Mouse (Mus musculus): Measurements from ENCODE around the gene Piezo1. TPM values are rescaled to one million over a fixed set of nuclear protein-coding genes. Genes with fewer than 3 reads are reported as not detected.

Piezo1 gene
- polyA plus RNA-seq, 1 experiment: 107 TPM

GRCm38 (mm10) chr8:122586749-122587148, 35.6 kb upstream of the Piezo1 start:
- TF ChIP-seq MYOD1 (IDR thresholded peaks at IDR 0.05; ENCODE audit: control insufficient read depth, insufficient read length, low read depth) (no peak), MAX (IDR thresholded peaks at IDR 0.05) (no peak), CTCF (IDR thresholded peaks at IDR 0.05; ENCODE audit: control insufficient read depth, insufficient read depth, insufficient read length) (no peak), FOSL1 (IDR thresholded peaks at IDR 0.05; ENCODE audit: insufficient read depth, low read length, poor library complexity, severe bottlenecking) (no peak), CEBPB (IDR thresholded peaks at IDR 0.05; ENCODE audit: low read depth) (no peak), MYOG (IDR thresholded peaks at IDR 0.05; ENCODE audit: control insufficient read depth, extremely low read depth, insufficient read length) (no peak)
- Histone ChIP-seq H3K27me3 (ENCODE audit: control insufficient read depth, insufficient read depth, insufficient read length) (no peaks in the 10 kb centered on the region), H3K36me3 (ENCODE audit: control insufficient read depth, insufficient read depth) (no peaks in the 10 kb centered on the region), H3ac (ENCODE audit: control insufficient read depth, insufficient read length, low read depth) (no peak overlapping the region), H3K79me3 (ENCODE audit: low read depth) (no peaks in the 10 kb centered on the region), H3K79me2 (ENCODE audit: control insufficient read depth, insufficient read depth) (no peaks in the 10 kb centered on the region), H3K4me3 (ENCODE audit: insufficient read depth, poor library complexity, severe bottlenecking) (no peak overlapping the region)

GRCm38 (mm10) chr8:122586171-122586570, 35.0 kb upstream of the Piezo1 start:
- H3K4me3 ChIP-seq (ENCODE audit: insufficient read depth, poor library complexity, severe bottlenecking): no peak overlapping the region
- H3K27me3 ChIP-seq (ENCODE audit: control insufficient read depth, insufficient read depth, insufficient read length): no peaks in the 10 kb centered on the region
- no peaks in the 10 kb centered on the region for H3K79me2 ChIP-seq (ENCODE audit: control insufficient read depth, insufficient read depth)
- H3K36me3 ChIP-seq (ENCODE audit: control insufficient read depth, insufficient read depth): no peaks in the 10 kb centered on the region
- no peaks in the 10 kb centered on the region for H3K79me3 ChIP-seq (ENCODE audit: low read depth)
- H3ac ChIP-seq (ENCODE audit: control insufficient read depth, insufficient read length, low read depth): no peak overlapping the region
- TF ChIP-seq USF1 (IDR thresholded peaks at IDR 0.05; ENCODE audit: low read depth) (no peak), CEBPB (IDR thresholded peaks at IDR 0.05; ENCODE audit: low read depth) (no peak), FOSL1 (IDR thresholded peaks at IDR 0.05; ENCODE audit: insufficient read depth, low read length, poor library complexity, severe bottlenecking) (no peak), MYOG (IDR thresholded peaks at IDR 0.05; ENCODE audit: control insufficient read depth, extremely low read depth, insufficient read length) (no peak), MAX (IDR thresholded peaks at IDR 0.05) (no peak), CTCF (IDR thresholded peaks at IDR 0.05; ENCODE audit: control insufficient read depth, insufficient read depth, insufficient read length) (no peak)

- peak overlapping the region; percentile 2 for H3ac ChIP-seq (ENCODE audit: control insufficient read depth, insufficient read length, low read depth)
- no peak overlapping the region for H3K4me3 ChIP-seq (ENCODE audit: insufficient read depth, poor library complexity, severe bottlenecking)
- H3K79me3 ChIP-seq (ENCODE audit: low read depth): no peaks in the 10 kb centered on the region
- H3K36me3 ChIP-seq (ENCODE audit: control insufficient read depth, insufficient read depth): no peaks in the 10 kb centered on the region
- no peaks in the 10 kb centered on the region for H3K27me3 ChIP-seq (ENCODE audit: control insufficient read depth, insufficient read depth, insufficient read length)
- no peak for TF ChIP-seq CTCF (IDR thresholded peaks at IDR 0.05; ENCODE audit: control insufficient read depth, insufficient read depth, insufficient read length)
- TF ChIP-seq MYOG (IDR thresholded peaks at IDR 0.05; ENCODE audit: control insufficient read depth, extremely low read depth, insufficient read length): no peak
- peak; percentile 91 for TF ChIP-seq USF1 (IDR thresholded peaks at IDR 0.05; ENCODE audit: low read depth)
- TF ChIP-seq MAX (IDR thresholded peaks at IDR 0.05): peak; percentile 93
- no peaks in the 10 kb centered on the region for H3K79me2 ChIP-seq (ENCODE audit: control insufficient read depth, insufficient read depth)
Observed at GRCm38 (mm10) chr8:122585411-122585891, 34.3 kb upstream of the Piezo1 start.

GRCm38 (mm10) chr8:122584981-122585380, 33.9 kb upstream of the Piezo1 start:
- Histone ChIP-seq H3K36me3 (ENCODE audit: control insufficient read depth, insufficient read depth) (no peaks in the 10 kb centered on the region), H3ac (ENCODE audit: control insufficient read depth, insufficient read length, low read depth) (peak overlapping the region; percentile 66), H3K79me3 (ENCODE audit: low read depth) (no peaks in the 10 kb centered on the region), H3K27me3 (ENCODE audit: control insufficient read depth, insufficient read depth, insufficient read length) (no peaks in the 10 kb centered on the region), H3K4me3 (ENCODE audit: insufficient read depth, poor library complexity, severe bottlenecking) (no peak overlapping the region), H3K79me2 (ENCODE audit: control insufficient read depth, insufficient read depth) (no peaks in the 10 kb centered on the region)
- no peak for TF ChIP-seq FOSL1 (IDR thresholded peaks at IDR 0.05; ENCODE audit: insufficient read depth, low read length, poor library complexity, severe bottlenecking)
- no peak for TF ChIP-seq CEBPB (IDR thresholded peaks at IDR 0.05; ENCODE audit: low read depth)
- TF ChIP-seq USF1 (IDR thresholded peaks at IDR 0.05; ENCODE audit: low read depth): no peak
- peak; percentile 49 for TF ChIP-seq MYOD1 (IDR thresholded peaks at IDR 0.05; ENCODE audit: control insufficient read depth, insufficient read length, low read depth)

- Histone ChIP-seq H3K79me2 (ENCODE audit: control insufficient read depth, insufficient read depth) (peaks cover 7% of the 10 kb centered on the region), H3K27me3 (ENCODE audit: control insufficient read depth, insufficient read depth, insufficient read length) (no peaks in the 10 kb centered on the region), H3K36me3 (ENCODE audit: control insufficient read depth, insufficient read depth) (no peaks in the 10 kb centered on the region), H3K79me3 (ENCODE audit: low read depth) (peaks cover 4% of the 10 kb centered on the region), H3K4me3 (ENCODE audit: insufficient read depth, poor library complexity, severe bottlenecking) (no peak overlapping the region), H3ac (ENCODE audit: control insufficient read depth, insufficient read length, low read depth) (no peak overlapping the region)
- TF ChIP-seq USF1 (IDR thresholded peaks at IDR 0.05; ENCODE audit: low read depth) (no peak), CTCF (IDR thresholded peaks at IDR 0.05; ENCODE audit: control insufficient read depth, insufficient read depth, insufficient read length) (no peak), MYOD1 (IDR thresholded peaks at IDR 0.05; ENCODE audit: control insufficient read depth, insufficient read length, low read depth) (no peak), CEBPB (IDR thresholded peaks at IDR 0.05; ENCODE audit: low read depth) (no peak), FOSL1 (IDR thresholded peaks at IDR 0.05; ENCODE audit: insufficient read depth, low read length, poor library complexity, severe bottlenecking) (no peak)
Observed at GRCm38 (mm10) chr8:122580926-122581325, 29.8 kb upstream of the Piezo1 start.

GRCm38 (mm10) chr8:122579196-122579595, 28.1 kb upstream of the Piezo1 start:
- H3ac ChIP-seq (ENCODE audit: control insufficient read depth, insufficient read length, low read depth): no peak overlapping the region
- H3K27me3 ChIP-seq (ENCODE audit: control insufficient read depth, insufficient read depth, insufficient read length): no peaks in the 10 kb centered on the region
- TF ChIP-seq FOSL1 (IDR thresholded peaks at IDR 0.05; ENCODE audit: insufficient read depth, low read length, poor library complexity, severe bottlenecking) (no peak), CEBPB (IDR thresholded peaks at IDR 0.05; ENCODE audit: low read depth) (no peak), MAX (IDR thresholded peaks at IDR 0.05) (no peak), USF1 (IDR thresholded peaks at IDR 0.05; ENCODE audit: low read depth) (no peak), MYOD1 (IDR thresholded peaks at IDR 0.05; ENCODE audit: control insufficient read depth, insufficient read length, low read depth) (no peak), MYOG (IDR thresholded peaks at IDR 0.05; ENCODE audit: control insufficient read depth, extremely low read depth, insufficient read length) (no peak), CTCF (IDR thresholded peaks at IDR 0.05; ENCODE audit: control insufficient read depth, insufficient read depth, insufficient read length) (no peak)
- peaks cover 24% of the 10 kb centered on the region for H3K79me2 ChIP-seq (ENCODE audit: control insufficient read depth, insufficient read depth)
- H3K36me3 ChIP-seq (ENCODE audit: control insufficient read depth, insufficient read depth): peaks cover 13% of the 10 kb centered on the region
- peaks cover 12% of the 10 kb centered on the region for H3K79me3 ChIP-seq (ENCODE audit: low read depth)
- H3K4me3 ChIP-seq (ENCODE audit: insufficient read depth, poor library complexity, severe bottlenecking): no peak overlapping the region
